Mouse (Mus musculus): ENCODE data around the gene Arfrp1.

Gene Arfrp1

DNA sequence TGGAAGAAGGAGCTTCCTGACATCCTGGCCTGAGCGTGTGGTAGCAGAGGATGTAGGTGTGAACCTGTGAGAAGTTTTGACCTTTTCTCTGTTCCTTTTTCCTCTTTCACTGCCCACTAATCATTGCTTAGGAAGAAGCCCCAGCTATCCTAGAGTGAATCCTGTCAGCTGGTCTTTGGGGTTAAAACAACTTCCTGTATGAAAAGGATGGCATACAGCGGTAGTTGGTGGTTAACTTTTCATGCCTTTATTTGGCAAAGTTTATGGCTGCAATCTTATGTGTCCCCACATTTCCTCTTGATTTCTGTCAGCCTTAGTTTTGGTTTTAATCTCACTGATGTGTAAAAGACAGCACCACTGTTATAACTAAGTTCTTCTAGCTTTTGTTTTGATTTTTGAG, 12.0 kb upstream of the Arfrp1 start:
- no peak for DNase-seq (ENCODE audit: low spot score)

GRCm38 (mm10) chr2:181375787-181376186, 10.6 kb upstream of the Arfrp1 start:
- DNase-seq (ENCODE audit: low spot score): no peak

GRCm38 (mm10) chr2:181370001-181370400, 4.8 kb upstream of the Arfrp1 start:
- DNase-seq (ENCODE audit: low spot score): no peak

- DNase-seq (ENCODE audit: low spot score): no peak
These were observed 461 bp upstream of the Arfrp1 start for GRCm38 (mm10) chr2:181365655-181366075.

DNA sequence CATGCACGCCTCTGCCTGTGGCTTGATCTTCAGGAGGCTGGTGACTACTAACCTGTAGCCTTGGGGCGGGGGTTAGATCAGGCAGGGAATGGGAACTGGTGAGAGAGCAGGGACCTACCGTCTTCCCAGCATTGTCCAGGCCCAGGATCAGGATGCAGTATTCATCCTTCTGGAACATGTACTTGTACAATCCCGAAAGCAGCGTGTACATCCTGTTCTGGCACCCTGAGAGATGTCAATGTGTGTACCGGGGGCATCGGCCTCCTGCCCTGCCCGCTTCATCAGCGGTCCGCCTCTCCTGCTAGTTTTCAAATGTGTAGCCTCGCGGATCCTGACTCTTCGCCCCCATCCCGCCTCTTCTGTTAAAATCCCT, 731 bp downstream of the Arfrp1 start:
- DNase-seq (ENCODE audit: low spot score): no peak

DNA sequence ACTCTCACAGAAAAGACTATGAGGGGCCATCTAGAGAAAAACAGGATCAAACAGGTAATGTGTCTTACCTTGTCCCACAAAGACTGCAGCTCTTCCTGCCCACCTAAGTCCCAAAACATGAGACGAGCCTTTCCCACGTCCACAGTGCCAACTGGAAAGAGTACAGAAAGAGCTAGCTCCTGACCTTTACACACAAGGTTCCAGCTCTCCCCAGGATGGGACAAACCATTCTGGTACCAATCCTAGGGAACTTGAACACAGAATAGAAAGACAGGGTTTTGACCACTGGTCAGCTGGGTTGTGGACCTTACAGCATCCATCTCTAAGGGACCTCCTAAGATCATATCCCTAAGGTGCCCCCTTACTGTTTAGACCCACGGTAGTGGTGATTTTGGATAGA, 1.3 kb downstream of the Arfrp1 start:
- DNase-seq (ENCODE audit: low spot score): no peak

- no peak for DNase-seq (ENCODE audit: low spot score)
These were observed 8.4 kb downstream of the Arfrp1 start for GRCm38 (mm10) chr2:181356780-181357179.

DNA sequence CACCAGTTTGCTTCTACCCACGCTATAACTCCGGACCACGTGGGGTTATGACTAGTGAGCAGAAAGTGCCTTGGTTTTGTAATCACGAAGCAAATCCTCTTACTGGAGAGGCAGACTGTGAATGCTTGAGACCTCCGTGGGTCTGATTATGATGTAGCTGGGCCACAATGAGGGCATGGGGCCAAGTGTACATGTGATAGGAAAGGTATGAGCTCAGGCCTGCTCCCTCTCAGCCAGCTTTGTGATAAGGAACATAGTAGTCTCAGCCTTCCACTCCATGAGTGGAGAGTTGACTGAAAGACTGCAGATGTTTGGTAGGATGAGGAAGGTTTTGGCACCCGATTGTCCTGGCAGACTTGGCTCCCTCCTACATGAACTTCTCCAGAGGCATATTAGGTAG, 22.4 kb downstream of the Arfrp1 start:
- no peak for DNase-seq (ENCODE audit: low spot score)

- DNase-seq (ENCODE audit: low spot score): no peak
These were observed 24.8 kb downstream of the Arfrp1 start for GRCm38 (mm10) chr2:181340426-181340825.

DNA sequence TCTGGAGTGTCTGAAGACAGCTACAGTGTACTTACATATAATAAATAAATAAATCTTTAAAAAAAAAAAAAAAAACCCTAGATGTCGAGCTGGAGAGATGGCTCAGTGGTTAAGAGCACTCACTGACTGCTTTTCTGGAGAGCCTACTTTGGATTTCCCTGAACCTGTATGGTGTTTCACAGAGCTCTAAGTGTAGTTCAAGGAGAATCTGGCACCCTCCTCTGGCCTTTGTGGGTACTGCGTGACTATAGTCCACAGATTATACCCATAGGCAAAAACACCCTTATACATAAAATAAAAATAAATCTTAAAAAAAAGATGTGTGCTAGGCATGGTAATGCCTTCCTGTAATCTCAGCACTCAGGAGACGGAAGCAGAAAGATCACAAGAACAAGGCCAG, 31.2 kb downstream of the Arfrp1 start:
- DNase-seq (ENCODE audit: low spot score): peak; percentile 20

DNA sequence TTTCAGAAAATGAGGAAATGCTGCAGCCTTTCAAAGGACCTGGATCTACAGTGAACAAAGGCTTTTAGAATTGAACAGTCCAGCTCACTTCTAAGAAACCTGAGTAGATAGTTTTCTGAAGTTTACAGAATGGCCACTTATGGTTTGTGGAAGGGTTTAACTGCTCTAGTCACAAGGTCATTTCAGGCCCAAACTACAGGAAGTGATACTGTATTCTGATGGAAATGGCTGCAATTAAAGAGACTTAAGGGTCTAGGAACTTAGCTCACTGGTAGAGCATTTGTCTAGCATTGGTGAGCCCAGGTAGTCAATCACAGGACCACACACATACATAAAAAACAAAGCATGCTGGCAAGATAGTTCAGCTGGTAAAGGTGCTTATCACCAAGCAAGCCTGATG, 32.7 kb downstream of the Arfrp1 start:
- no peak for DNase-seq (ENCODE audit: low spot score)

DNA sequence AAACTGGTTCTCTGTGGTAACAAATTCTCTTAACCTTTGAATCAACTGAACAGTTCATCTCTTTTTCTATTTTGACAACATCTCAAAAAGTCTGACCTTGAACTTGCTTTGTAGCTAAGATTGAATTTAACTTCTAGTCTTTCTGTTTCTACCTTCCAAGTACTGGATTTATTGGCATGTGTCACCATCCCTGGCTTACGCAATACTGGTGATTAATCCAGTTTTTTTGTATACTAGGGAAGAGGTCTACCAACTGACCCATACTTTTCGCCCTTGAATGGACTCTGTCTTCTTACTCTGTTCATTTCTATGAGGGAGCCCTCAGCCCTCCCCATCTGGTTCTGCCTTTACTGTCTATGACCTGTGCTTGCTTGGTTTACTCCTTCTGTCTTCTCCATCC, 39.1 kb downstream of the Arfrp1 start:
- no peak for DNase-seq (ENCODE audit: low spot score)

DNA sequence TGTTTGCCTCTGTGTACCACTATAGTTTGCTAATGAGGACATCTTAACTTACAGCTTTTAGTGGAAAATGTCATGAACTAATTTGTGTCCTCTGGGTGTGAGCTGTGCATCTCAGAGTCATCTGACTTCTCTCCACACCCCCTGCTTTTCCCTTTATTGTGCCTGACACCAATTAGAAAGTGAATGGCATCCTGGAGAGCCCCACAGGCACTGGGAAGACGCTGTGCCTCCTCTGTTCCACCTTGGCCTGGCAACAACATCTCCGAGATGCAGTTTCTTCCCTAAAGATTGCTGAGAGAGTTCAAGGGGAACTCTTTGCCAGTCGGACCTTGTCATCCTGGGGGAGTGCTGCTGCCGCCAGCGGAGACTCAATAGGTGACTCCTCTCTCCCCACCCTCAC, 43.1 kb downstream of the Arfrp1 start:
- DNase-seq (ENCODE audit: low spot score): no peak

DNA sequence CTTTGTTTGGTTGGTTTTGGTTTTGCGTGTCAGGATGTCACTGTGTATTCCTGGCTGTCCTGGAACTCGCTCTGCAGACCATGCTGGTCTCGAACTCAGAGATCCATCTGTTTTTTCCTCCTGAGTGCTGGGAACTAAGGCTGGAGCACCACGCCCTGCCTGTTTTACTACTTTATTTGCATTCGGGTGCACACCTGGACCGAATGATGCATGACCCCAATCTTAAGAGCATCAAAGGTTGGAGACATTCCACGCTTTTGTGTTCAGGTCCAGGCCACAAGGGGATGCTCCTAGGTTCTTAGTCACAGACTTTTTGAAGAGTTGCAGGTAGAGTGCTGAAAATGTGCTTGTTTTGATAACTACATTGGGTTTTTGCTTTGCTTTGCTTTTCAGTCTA, 45.1 kb downstream of the Arfrp1 start:
- no peak for DNase-seq (ENCODE audit: low spot score)

- DNase-seq (ENCODE audit: low spot score): peak; percentile 63
These were observed 45.7 kb downstream of the Arfrp1 start, which contains the start of gene Rtel1 for GRCm38 (mm10) chr2:181319248-181320102. Rtel1 (plus strand) TSS chr2:181319739.

DNA sequence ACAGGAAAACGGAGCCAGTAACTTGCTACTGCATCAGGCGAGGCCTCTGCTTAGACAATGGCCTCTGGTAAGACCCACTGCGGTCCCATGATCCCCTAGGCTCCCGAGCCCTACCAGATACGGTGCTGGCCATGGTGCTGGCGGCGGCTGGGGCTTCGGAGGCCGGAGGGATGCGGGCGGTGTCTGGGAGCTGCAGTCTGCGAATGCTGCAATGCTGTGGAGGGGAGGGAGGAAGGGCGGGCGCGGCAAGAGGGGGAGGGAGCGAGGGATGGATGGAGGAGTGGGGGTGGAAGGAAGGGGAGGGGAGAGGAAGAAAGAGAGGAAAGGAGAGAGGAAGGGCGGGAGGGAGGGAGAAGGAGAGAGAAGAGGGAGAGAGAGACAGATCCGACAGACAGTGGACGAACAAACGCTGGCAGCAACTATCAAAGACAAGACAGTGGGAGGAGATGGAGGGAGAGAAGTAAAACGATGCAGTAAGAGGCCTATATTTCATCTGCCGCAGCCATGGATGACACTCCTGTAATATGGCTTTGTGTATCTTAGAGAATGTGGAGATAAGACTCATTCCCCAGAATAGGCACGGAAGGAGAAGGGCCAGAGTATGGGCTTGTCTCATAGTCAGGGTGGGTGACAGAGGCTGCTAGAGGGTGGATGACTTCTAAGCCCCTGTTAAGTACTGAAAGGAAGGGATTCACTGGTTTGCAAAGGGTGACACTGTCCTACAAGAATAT, 51.0 kb downstream of the Arfrp1 start, which contains the start of gene Stmn3:
TSS of gene Stmn3 (minus strand) at position 421 of the 731 bp plus-strand sequence.
- peak; percentile 29 for DNase-seq (ENCODE audit: low spot score)

GRCm38 (mm10) chr2:181313344-181314079, 51.7 kb downstream of the Arfrp1 start:
- no peak for DNase-seq (ENCODE audit: low spot score)

- DNase-seq (ENCODE audit: low spot score): no peak
These were observed 52.2 kb downstream of the Arfrp1 start for GRCm38 (mm10) chr2:181313006-181313343.

DNA sequence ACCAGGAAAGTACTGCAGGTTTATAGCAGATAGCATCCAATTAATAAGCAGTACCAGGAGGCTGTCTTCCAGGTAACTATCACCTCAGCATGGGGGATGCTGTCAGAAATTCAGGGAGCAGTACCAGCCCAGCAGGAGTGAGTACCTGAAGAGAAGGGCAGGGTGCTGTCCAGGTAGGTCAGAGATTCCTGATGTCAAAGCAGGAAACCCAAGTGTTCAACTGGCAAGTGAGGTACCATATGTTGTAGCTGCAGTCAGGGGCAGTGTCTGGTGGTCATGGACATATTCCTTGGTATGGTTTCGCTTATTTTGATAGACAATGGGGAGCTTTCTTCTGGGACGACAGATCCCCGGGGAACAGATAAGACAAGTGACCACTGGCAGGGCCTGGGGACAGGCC, 52.8 kb downstream of the Arfrp1 start:
- DNase-seq (ENCODE audit: low spot score): no peak
